Mouse (Mus musculus): Measurements from ENCODE around the gene Itga9. TPM values are rescaled to one million over a fixed set of nuclear protein-coding genes. Genes with fewer than 3 reads are reported as not detected.

Itga9 gene
- polyA plus RNA-seq, 1 experiment from 2014 or later: 12.6 TPM

Other genes starting within 250 kb of the Itga9 start
- gene Eomes, start 128.5 kb upstream of the Itga9 start, polyA plus RNA-seq (2014; fragmentation: Nextera tagmentation; extraction: Ambion mirVana): 0.07 and 0.34 TPM in 2 replicates
- 59.5 and 64.3 TPM in 2 replicates for gene Golga4, start 100.4 kb upstream of the Itga9 start, polyA plus RNA-seq (2014; fragmentation: Nextera tagmentation; extraction: Ambion mirVana)